Mouse (Mus musculus) adrenal gland (tissue): ENCODE measurements around the gene Cd79b.

Source experiments
- intact Hi-C: fragments of 180-260 bp; cut with DNase I; formaldehyde crosslinking; loops from one replicate; pipeline ENCODE4 v1.15.1; 2025

The Cd79b gene

DNA sequence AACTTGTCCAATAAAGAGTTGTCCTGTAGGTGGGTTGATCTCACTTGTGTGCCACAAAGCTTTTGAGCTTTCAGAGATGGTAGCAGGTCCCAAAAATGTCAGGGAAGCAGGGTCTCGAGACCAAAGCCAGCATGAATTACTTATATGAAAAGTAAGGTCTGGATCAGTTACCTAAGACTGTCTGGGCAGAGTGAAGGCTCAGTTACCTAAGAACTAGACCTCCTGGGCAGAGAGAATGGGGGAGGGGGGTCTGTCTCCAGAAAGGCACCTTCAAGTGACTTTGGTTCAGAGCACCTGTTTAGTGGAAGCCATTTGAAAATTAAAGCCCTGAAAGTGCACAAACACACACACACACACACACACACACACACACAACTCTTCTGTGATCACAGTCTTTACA, 40.2 kb downstream of the Cd79b start:
- intact Hi-C loops: no loop called here

DNA sequence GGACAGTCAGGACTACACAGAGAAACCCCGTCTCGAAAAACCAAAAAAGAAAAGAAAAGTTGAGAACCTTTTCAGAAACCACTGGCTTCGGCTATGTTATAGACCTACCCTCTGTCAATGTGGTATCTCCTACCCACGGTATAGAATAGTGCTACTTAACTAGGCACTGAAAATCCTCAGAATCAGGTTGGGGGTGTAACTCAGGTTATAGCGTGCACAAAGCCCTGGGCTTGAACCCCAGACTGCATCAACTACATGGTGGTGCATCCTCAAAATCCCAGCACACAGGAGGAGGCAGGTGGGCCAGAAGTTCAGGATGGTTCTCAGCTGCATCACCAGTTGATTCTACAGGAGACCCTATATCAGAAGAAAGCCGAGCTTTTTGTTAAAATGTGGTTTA, 40.8 kb downstream of the Cd79b start:
- intact Hi-C loops: no loop called here

GRCm38 (mm10) chr11:106273311-106273684, 41.3 kb downstream of the Cd79b start:
- intact Hi-C loops: no loop called here

DNA sequence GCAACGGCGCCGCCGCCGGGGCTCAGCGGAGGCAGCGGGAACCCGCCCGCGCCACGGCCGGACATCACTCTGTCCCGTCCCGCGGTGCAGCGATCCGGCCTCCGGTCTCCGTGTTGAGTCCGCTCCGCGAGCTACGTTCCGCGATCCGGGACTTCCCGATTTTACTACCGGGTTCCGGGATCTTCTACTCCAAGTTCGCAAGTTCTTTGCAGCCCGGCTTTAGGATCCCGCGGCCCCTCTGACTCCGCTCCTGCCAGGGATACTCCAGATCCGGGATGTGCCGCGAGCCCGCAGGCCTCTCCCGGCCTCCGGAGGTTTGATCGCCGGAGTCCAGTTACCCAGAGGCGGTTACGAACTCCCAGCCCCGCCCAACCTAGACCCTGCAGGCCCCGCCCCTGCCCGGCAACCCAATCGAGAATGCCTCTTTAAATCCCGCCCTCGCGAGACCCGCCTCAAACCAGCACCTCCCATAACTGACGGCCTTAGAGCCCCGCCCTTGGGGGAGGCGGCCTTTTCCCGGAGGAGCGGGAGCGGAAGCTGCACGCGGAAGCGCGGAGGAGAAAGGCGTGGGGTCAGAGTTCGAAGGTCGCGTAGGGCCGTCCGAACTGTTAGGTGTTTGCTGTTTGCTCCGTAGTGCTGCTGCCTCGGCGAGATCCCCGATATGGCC, 41.8 kb downstream of the Cd79b start, which contains the start of gene Smarcd2:
TSS of gene Smarcd2 (minus strand) at position 329 of the 667 bp plus-strand sequence.
- intact Hi-C loops: no loop called here

DNA sequence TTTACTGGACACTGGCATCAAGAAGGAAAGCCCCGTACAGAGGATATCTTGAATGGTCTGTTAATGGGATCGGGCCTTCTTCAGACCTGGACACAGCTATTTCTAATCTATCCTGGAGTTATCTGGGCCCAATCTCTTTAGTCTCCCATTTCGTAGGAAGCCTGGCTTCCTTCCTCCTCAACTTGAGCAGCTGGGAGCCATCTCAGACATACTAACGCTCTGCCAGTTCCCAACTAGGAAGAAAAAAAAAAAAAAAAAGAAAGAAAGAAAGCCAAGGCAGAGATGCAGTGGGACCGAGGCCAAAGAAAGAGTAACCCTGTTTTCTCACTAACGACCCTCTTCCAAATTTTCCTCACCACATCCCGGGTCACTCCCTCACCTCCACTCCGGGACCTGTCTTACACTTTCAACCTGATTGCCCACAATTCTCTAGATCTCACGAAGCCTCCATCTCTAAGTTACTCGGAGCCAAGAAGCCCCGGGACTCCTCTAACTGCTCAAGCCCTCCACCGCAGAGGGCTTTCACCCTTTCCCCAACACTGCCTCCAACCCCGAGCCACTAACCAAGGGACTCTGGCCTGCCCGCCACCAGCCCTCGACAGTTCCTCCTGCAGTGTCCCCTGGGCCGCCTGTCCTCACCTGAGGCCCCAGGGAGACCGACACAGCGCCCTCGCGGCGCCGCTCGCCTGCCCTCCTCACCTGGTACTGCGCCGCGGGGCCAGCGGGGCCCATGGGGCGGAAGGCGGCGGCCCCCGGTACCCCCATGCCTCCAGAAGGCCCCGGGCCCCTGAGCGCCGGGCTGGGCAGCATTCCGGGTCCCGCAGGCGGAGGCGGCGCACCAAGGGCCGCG, 42.5 kb downstream of the Cd79b start:
- intact Hi-C loops: loop anchor here (2.0 kb wide), 1 partner anchor 15 kb away; the partner anchor contains the start of genes Ftsj3 and Psmc5

- intact Hi-C loops: loop anchor here (2.0 kb wide), 1 partner anchor 14 kb away; the partner anchor contains the start of genes Ftsj3 and Psmc5
Observed at GRCm38 (mm10) chr11:106271131-106271793, 43.3 kb downstream of the Cd79b start.

DNA sequence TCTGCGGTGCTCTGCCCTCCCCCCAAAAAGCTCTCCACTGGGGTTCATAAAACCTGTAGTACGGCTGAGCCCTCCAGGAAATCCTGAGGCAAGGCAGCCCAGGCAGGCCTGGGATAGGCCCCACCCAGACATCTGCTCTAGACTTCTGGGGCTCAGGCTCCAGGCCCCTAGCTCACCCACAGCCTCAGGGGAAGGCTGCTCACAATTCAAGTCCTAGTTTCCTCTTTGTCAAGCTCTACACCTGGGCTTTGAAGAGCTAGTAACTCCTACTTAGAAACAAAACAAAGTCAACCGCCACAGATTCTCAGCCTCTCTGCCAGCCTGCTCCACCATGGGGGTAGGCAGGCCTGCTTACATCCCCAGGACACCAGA, 45.5 kb downstream of the Cd79b start:
- intact Hi-C loops: no loop called here

GRCm38 (mm10) chr11:106268326-106269059, 46.1 kb downstream of the Cd79b start:
- intact Hi-C loops: no loop called here

- intact Hi-C loops: no loop called here
Observed at GRCm38 (mm10) chr11:106267871-106268270, 46.7 kb downstream of the Cd79b start.

DNA sequence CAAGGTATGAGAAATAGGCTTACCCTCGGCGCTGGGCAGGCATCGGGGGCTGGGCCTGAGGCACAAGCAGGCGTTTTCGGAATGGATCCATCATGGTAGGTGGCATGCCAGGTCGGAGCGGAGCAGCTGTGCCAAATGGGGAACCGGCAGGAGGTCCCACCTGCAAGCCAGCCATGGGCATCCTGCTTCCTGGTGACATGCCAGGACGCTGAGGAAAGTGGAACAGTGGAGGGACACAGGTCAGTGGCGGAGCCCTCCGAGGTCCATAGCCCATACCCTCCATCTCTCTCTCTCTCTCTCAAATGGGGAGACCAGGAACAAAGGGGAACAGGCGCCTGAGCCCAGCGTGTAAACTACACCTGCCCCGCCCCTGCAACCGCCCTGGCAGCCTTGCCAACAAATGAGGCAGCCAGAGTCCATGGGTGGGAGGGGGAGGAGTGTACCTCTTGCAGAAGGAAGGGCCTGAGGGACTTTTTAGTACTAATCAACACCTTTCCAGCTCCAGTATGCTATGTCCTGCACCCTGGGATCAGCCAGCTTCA, 47.2 kb downstream of the Cd79b start:
- intact Hi-C loops: no loop called here

GRCm38 (mm10) chr11:106266431-106266830, 48.1 kb downstream of the Cd79b start:
- intact Hi-C loops: no loop called here

GRCm38 (mm10) chr11:106265570-106265969, 49.0 kb downstream of the Cd79b start:
- intact Hi-C loops: no loop called here

- intact Hi-C loops: no loop called here
Observed at GRCm38 (mm10) chr11:106264988-106265387, 49.6 kb downstream of the Cd79b start.

DNA sequence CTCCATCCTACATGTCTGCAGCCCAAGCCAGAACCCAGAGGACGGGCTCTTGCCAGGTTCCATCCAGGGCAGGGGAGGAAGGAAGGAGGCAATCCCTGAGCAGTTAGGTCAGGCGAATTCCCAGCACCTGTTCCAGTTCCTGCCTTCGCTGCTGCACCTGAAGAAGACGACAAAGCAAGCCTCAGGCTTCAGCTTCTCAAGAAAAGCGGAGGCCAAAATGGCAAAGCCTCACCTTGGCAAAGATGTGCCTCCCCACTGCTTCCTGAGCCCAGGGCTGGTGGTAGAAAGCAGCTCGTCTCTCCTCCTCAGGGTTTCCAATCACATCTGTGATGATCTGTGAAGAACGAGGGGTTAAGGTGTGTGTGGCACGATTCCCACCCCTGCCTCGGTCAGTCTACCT, 50.6 kb downstream of the Cd79b start:
- intact Hi-C loops: no loop called here
